Mouse (Mus musculus): ENCODE measurements around the gene Bcl11b.

- TF ChIP-seq POLR2A (IDR thresholded peaks at IDR 0.05; ENCODE audit: borderline replicate concordance, control insufficient read depth, low read depth, low read length) (no peak), CTCF (IDR thresholded peaks at IDR 0.05; ENCODE audit: control insufficient read depth, insufficient read depth, low read length) (no peak)
These were observed 51.1 kb downstream of the Bcl11b start for GRCm38 (mm10) chr12:107952318-107952724.
